Mouse (Mus musculus): Measurements from ENCODE around the gene 4930415O20Rik. TPM values are rescaled to one million over a fixed set of nuclear protein-coding genes. Genes with fewer than 3 reads are reported as not detected.
"Not testable (repeated sequence)": the region's sequence is repeated elsewhere in the genome, so short reads cannot be mapped to it uniquely, and the experiment has no call there.

4930415O20Rik gene
- polyA plus RNA-seq, 1 experiment from 2014 or later: 0.29 TPM

GRCm38 (mm10) chr15:98579795-98580464 lies 9.1 kb downstream of the 4930415O20Rik start:
- Histone ChIP-seq H3K27me3 (ENCODE audit: control insufficient read depth, insufficient read depth, low read length) (no peaks in the 10 kb centered on the region), H3K4me2 (ENCODE audit: low read depth, severe bottlenecking) (no peak overlapping the region), H3K4me1 (ENCODE audit: control insufficient read depth, insufficient read depth, low read length) (no peaks in the 10 kb centered on the region), H3K9ac (ENCODE audit: low read length) (no peak overlapping the region), H3K9me3 (ENCODE audit: control insufficient read depth, low read length) (no peaks in the 10 kb centered on the region), H3K4me3 (ENCODE audit: low read depth, low read length) (no peak overlapping the region), H3K27ac (replicated peaks; ENCODE audit: low read depth, low read length) (no peak overlapping the region), H3K36me3 (ENCODE audit: control insufficient read depth, insufficient read depth, low read length) (no peaks in the 10 kb centered on the region)
- peak; percentile 89 for DNase-seq (ENCODE audit: low spot score)
- 39% methylated on average over 5 of the region's 5 CpGs for WGBS
- peak; percentile 70; the same call in 1 of the 2 replicates for ATAC-seq (ENCODE audit: insufficient number of reproducible peaks, low FRiP score, low TSS enrichment, low read depth)

GRCm38 (mm10) chr15:98582410-98582809 lies 11.6 kb downstream of the 4930415O20Rik start:
- H3K27me3 ChIP-seq (ENCODE audit: control insufficient read depth, insufficient read depth, low read length): no peaks in the 10 kb centered on the region
- H3K9me3 ChIP-seq (ENCODE audit: control insufficient read depth, low read length): no peaks in the 10 kb centered on the region
- no peaks in the 10 kb centered on the region for H3K4me1 ChIP-seq (ENCODE audit: control insufficient read depth, insufficient read depth, low read length)
- H3K36me3 ChIP-seq (ENCODE audit: control insufficient read depth, insufficient read depth, low read length): no peaks in the 10 kb centered on the region
- H3K4me3 ChIP-seq (ENCODE audit: low read depth, low read length): no peak overlapping the region
- no peak overlapping the region for H3K27ac ChIP-seq (replicated peaks; ENCODE audit: low read depth, low read length)
- no peak overlapping the region for H3K4me2 ChIP-seq (ENCODE audit: low read depth, severe bottlenecking)
- ATAC-seq (ENCODE audit: insufficient number of reproducible peaks, low FRiP score, low TSS enrichment, low read depth) (no peak), DNase-seq (ENCODE audit: low spot score) (no peak)
- no peak overlapping the region for H3K9ac ChIP-seq (ENCODE audit: low read length)
- WGBS: 85% methylated on average over 8 of the region's 8 CpGs

GRCm38 (mm10) chr15:98582996-98583395 lies 12.2 kb downstream of the 4930415O20Rik start:
- Histone ChIP-seq H3K36me3 (ENCODE audit: control insufficient read depth, insufficient read depth, low read length) (0 out of 2 replicates have a peak, but pooled peaks cover 1% of the 10 kb centered on the region), H3K4me1 (ENCODE audit: control insufficient read depth, insufficient read depth, low read length) (no peaks in the 10 kb centered on the region), H3K27ac (replicated peaks; ENCODE audit: low read depth, low read length) (no peak overlapping the region), H3K4me2 (ENCODE audit: low read depth, severe bottlenecking) (no peak overlapping the region), H3K9ac (ENCODE audit: low read length) (no peak overlapping the region), H3K4me3 (ENCODE audit: low read depth, low read length) (no peak overlapping the region), H3K9me3 (ENCODE audit: control insufficient read depth, low read length) (no peaks in the 10 kb centered on the region), H3K27me3 (ENCODE audit: control insufficient read depth, insufficient read depth, low read length) (no peaks in the 10 kb centered on the region)
- ATAC-seq (ENCODE audit: insufficient number of reproducible peaks, low FRiP score, low TSS enrichment, low read depth) (no peak), DNase-seq (ENCODE audit: low spot score) (no peak)
- WGBS: 67% methylated on average over 8 of the region's 8 CpGs

GRCm38 (mm10) chr15:98585421-98585820 lies 14.6 kb downstream of the 4930415O20Rik start:
- 40% methylated on average over 7 of the region's 7 CpGs for WGBS
- ATAC-seq (ENCODE audit: insufficient number of reproducible peaks, low FRiP score, low TSS enrichment, low read depth): no peak
- H3K27me3 ChIP-seq (ENCODE audit: control insufficient read depth, insufficient read depth, low read length): no peaks in the 10 kb centered on the region
- 0 out of 2 replicates have a peak, but pooled peaks cover 4% of the 10 kb centered on the region for H3K36me3 ChIP-seq (ENCODE audit: control insufficient read depth, insufficient read depth, low read length)
- no peaks in the 10 kb centered on the region for H3K4me1 ChIP-seq (ENCODE audit: control insufficient read depth, insufficient read depth, low read length)
- H3K27ac ChIP-seq (replicated peaks; ENCODE audit: low read depth, low read length): no peak overlapping the region
- no peaks in the 10 kb centered on the region for H3K9me3 ChIP-seq (ENCODE audit: control insufficient read depth, low read length)
- H3K4me2 ChIP-seq (ENCODE audit: low read depth, severe bottlenecking): no peak overlapping the region
- H3K4me3 ChIP-seq (ENCODE audit: low read depth, low read length): no peak overlapping the region
- H3K9ac ChIP-seq (ENCODE audit: low read length): no peak overlapping the region; the same call in 1 of the 2 replicates
- DNase-seq (ENCODE audit: low spot score): no peak

- not testable (repeated sequence) for H3K9me3 ChIP-seq (ENCODE audit: control insufficient read depth, low read length); H3K27me3 ChIP-seq (ENCODE audit: control insufficient read depth, insufficient read depth, low read length); H3K36me3 ChIP-seq (ENCODE audit: control insufficient read depth, insufficient read depth, low read length); H3K4me2 ChIP-seq (ENCODE audit: low read depth, severe bottlenecking); H3K4me1 ChIP-seq (ENCODE audit: control insufficient read depth, insufficient read depth, low read length); ATAC-seq (ENCODE audit: insufficient number of reproducible peaks, low FRiP score, low TSS enrichment, low read depth); H3K9ac ChIP-seq (ENCODE audit: low read length); H3K4me3 ChIP-seq (ENCODE audit: low read depth, low read length); DNase-seq (ENCODE audit: low spot score); H3K27ac ChIP-seq (replicated peaks; ENCODE audit: low read depth, low read length)
- WGBS: 69% methylated on average over 9 of the region's 9 CpGs
Observed at GRCm38 (mm10) chr15:98586141-98586540, 15.3 kb downstream of the 4930415O20Rik start.

GRCm38 (mm10) chr15:98587751-98588150 lies 16.9 kb downstream of the 4930415O20Rik start:
- 93% methylated on average over 11 of the region's 11 CpGs for WGBS
- DNase-seq (ENCODE audit: low spot score): no peak
- H3K36me3 ChIP-seq (ENCODE audit: control insufficient read depth, insufficient read depth, low read length): peaks cover 11% of the 10 kb centered on the region; the same call in 1 of the 2 replicates
- no peaks in the 10 kb centered on the region for H3K27me3 ChIP-seq (ENCODE audit: control insufficient read depth, insufficient read depth, low read length)
- no peaks in the 10 kb centered on the region for H3K9me3 ChIP-seq (ENCODE audit: control insufficient read depth, low read length)
- H3K4me2 ChIP-seq (ENCODE audit: low read depth, severe bottlenecking): no peak overlapping the region
- no peak overlapping the region for H3K4me3 ChIP-seq (ENCODE audit: low read depth, low read length)
- no peak overlapping the region for H3K27ac ChIP-seq (replicated peaks; ENCODE audit: low read depth, low read length)
- ATAC-seq (ENCODE audit: insufficient number of reproducible peaks, low FRiP score, low TSS enrichment, low read depth): no peak
- H3K9ac ChIP-seq (ENCODE audit: low read length): no peak overlapping the region
- H3K4me1 ChIP-seq (ENCODE audit: control insufficient read depth, insufficient read depth, low read length): no peaks in the 10 kb centered on the region

GRCm38 (mm10) chr15:98589640-98590336 lies 19.0 kb downstream of the 4930415O20Rik start:
- ATAC-seq (ENCODE audit: insufficient number of reproducible peaks, low FRiP score, low TSS enrichment, low read depth) (no peak), DNase-seq (ENCODE audit: low spot score) (no peak)
- Histone ChIP-seq H3K27me3 (ENCODE audit: control insufficient read depth, insufficient read depth, low read length) (no peaks in the 10 kb centered on the region), H3K4me2 (ENCODE audit: low read depth, severe bottlenecking) (no peak overlapping the region), H3K9ac (ENCODE audit: low read length) (no peak overlapping the region), H3K4me3 (ENCODE audit: low read depth, low read length) (no peak overlapping the region), H3K4me1 (ENCODE audit: control insufficient read depth, insufficient read depth, low read length) (no peaks in the 10 kb centered on the region), H3K9me3 (ENCODE audit: control insufficient read depth, low read length) (no peaks in the 10 kb centered on the region), H3K27ac (replicated peaks; ENCODE audit: low read depth, low read length) (no peak overlapping the region), H3K36me3 (ENCODE audit: control insufficient read depth, insufficient read depth, low read length) (peaks cover 19% of the 10 kb centered on the region)
- WGBS: 52% methylated on average over 7 of the region's 7 CpGs

GRCm38 (mm10) chr15:98591396-98591795 lies 20.6 kb downstream of the 4930415O20Rik start:
- Histone ChIP-seq H3K36me3 (ENCODE audit: control insufficient read depth, insufficient read depth, low read length) (peaks cover 30% of the 10 kb centered on the region), H3K4me2 (ENCODE audit: low read depth, severe bottlenecking) (no peak overlapping the region), H3K27ac (replicated peaks; ENCODE audit: low read depth, low read length) (no peak overlapping the region), H3K27me3 (ENCODE audit: control insufficient read depth, insufficient read depth, low read length) (no peaks in the 10 kb centered on the region), H3K9ac (ENCODE audit: low read length) (no peak overlapping the region), H3K4me1 (ENCODE audit: control insufficient read depth, insufficient read depth, low read length) (no peaks in the 10 kb centered on the region), H3K4me3 (ENCODE audit: low read depth, low read length) (no peak overlapping the region), H3K9me3 (ENCODE audit: control insufficient read depth, low read length) (no peaks in the 10 kb centered on the region)
- 75% methylated on average over 4 of the region's 4 CpGs for WGBS
- no peak for ATAC-seq (ENCODE audit: insufficient number of reproducible peaks, low FRiP score, low TSS enrichment, low read depth)
- DNase-seq (ENCODE audit: low spot score): no peak
